Mouse (Mus musculus) intestine, postnatal 0 days (tissue): ENCODE results near the gene Cep112. TPM values are rescaled to one million over a fixed set of nuclear protein-coding genes. Genes with fewer than 3 reads are reported as not detected.
A peak's percentile ranks its signal among the peaks of the same experiment; 100 is the strongest.

Experiments
- ATAC-seq: fragments of 200-750 bp; cut with Nextera tagmentation; 2 replicates; pipeline ENCODE4 v1.8.0; 2017; ENCODE audit warnings: mild to moderate bottlenecking, moderate TSS enrichment, moderate library complexity
- H3K27ac ChIP-seq: fragments of 300-500 bp; sonication (generic); 2 replicates; pipeline ENCODE4 v1.5.1; 2014; ENCODE audit warnings: mild to moderate bottlenecking, low read depth, low read length, moderate library complexity
- H3K27me3 ChIP-seq: fragments of 300-500 bp; sonication (generic); replicated peaks from 2 replicates; pipeline ENCODE4 v1.6.1; 2014; ENCODE audit warnings: low read length, mixed read lengths; ENCODE audit not compliant: control insufficient read depth, insufficient read depth
- H3K36me3 ChIP-seq: fragments of 300-500 bp; sonication (generic); 2 replicates; pipeline ENCODE4 v1.6.1; 2014; ENCODE audit warnings: mild to moderate bottlenecking, moderate library complexity; ENCODE audit not compliant: control insufficient read depth, insufficient read depth
- H3K4me1 ChIP-seq: fragments of 300-500 bp; sonication (generic); replicated peaks from 2 replicates; pipeline ENCODE4 v1.6.1; 2014; ENCODE audit warnings: antibody characterized with exemption, low read length, mixed read lengths; ENCODE audit not compliant: control insufficient read depth, insufficient read depth
- H3K4me2 ChIP-seq: fragments of 300-500 bp; sonication (generic); replicated peaks from 2 replicates; pipeline ENCODE4 v1.6.1; 2014; ENCODE audit warnings: low read depth, mild to moderate bottlenecking, moderate library complexity
- H3K4me3 ChIP-seq: fragments of 300-500 bp; sonication (generic); 2 replicates; pipeline ENCODE4 v1.5.1; 2014; ENCODE audit warnings: low read depth, low read length
- H3K9ac ChIP-seq: fragments of 300-500 bp; sonication (generic); 2 replicates; pipeline ENCODE4 v1.6.1; 2014; ENCODE audit warnings: mild to moderate bottlenecking, low read depth, low read length
- H3K9me3 ChIP-seq: fragments of 300-500 bp; sonication (generic); 2 replicates; pipeline ENCODE4 v1.6.1; 2016; ENCODE audit warnings: mixed run types; ENCODE audit not compliant: control insufficient read depth
- CTCF ChIP-seq: sonication (generic); IDR thresholded peaks from 2 replicates; pipeline ENCODE4 v1.5.1; 2016; ENCODE audit warnings: low read depth, mild to moderate bottlenecking, control low read depth, antibody characterized with exemption, moderate library complexity
- WGBS: fragments of 180-500 bp; shearing (Covaris S2); extraction: QIAGEN DNeasy Blood & Tissue Kit; methylation state at CpG from one replicate; pipeline ENCODE4 v1.1.7; 2014; 5-methylcytosine and 5-hydroxymethylcytosine counted together
- polyA plus RNA-seq: library from polyadenylated mRNA; unstranded; fragments of >200 nt; fragmentation: Nextera tagmentation; extraction: Ambion mirVana; gene quantifications from 2 replicates; pipeline ENCODE4 v1.2.1, GENCODE M21; 2015

Cep112 gene
- polyA plus RNA-seq, 1 experiment from 2014 or later: 3.9 TPM

DNA sequence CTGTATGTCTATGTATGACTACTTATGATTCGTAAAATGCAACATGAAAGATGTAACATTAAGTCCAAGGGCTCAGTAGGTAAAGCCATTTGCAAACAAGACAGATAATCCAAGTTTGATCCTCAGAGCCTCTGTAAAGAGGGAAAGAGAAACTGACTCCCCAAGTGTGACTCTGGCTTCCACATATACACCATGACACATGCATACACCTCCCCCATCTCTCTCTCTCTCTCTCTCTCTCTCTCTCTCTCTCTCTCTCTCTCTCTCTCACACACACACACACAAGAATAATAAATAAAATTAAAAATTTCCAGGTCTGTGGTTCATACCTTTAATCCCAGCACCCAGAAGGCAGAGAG is 39.3 kb upstream of the Cep112 start:
- Histone ChIP-seq H3K9ac (no peak overlapping the region), H3K4me2 (no peak overlapping the region), H3K27me3 (no peaks in the 10 kb centered on the region), H3K4me1 (no peaks in the 10 kb centered on the region), H3K36me3 (no peaks in the 10 kb centered on the region), H3K4me3 (no peak overlapping the region), H3K27ac (peak overlapping the region; percentile 29; the same call in 1 of the 2 replicates), H3K9me3 (no peaks in the 10 kb centered on the region)
- 34% methylated on average over 1 of the region's 1 CpGs for WGBS
- peak; percentile 73 for ATAC-seq
- no peak for TF ChIP-seq CTCF

DNA sequence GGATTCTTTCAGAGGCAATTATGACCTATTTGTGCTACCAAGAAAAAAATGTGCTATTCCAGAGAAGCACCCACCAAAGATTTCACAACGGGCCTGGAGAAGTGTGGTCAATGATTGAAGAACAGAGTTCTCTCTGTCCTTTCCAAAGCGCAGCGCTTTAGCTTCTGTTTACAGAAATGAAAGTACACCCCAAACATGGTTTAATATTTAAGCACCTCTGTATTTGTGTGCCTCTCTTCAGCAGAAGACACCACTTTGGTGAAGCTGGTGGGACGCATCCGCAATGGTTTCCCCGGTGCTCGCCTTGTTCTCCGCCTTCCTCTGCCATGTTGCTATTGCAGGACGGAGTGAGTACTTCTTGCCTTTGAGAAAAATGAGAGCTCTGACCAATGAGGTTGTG is 29.9 kb upstream of the Cep112 start:
- H3K27me3 ChIP-seq: no peaks in the 10 kb centered on the region
- H3K36me3 ChIP-seq: no peaks in the 10 kb centered on the region
- H3K27ac ChIP-seq: no peak overlapping the region
- no peak overlapping the region for H3K9ac ChIP-seq
- H3K4me3 ChIP-seq: no peak overlapping the region
- H3K4me2 ChIP-seq: no peak overlapping the region
- TF ChIP-seq CTCF: no peak
- WGBS: 89% methylated on average over 9 of the region's 9 CpGs
- H3K9me3 ChIP-seq: no peaks in the 10 kb centered on the region
- no peaks in the 10 kb centered on the region for H3K4me1 ChIP-seq
- ATAC-seq: no peak

DNA sequence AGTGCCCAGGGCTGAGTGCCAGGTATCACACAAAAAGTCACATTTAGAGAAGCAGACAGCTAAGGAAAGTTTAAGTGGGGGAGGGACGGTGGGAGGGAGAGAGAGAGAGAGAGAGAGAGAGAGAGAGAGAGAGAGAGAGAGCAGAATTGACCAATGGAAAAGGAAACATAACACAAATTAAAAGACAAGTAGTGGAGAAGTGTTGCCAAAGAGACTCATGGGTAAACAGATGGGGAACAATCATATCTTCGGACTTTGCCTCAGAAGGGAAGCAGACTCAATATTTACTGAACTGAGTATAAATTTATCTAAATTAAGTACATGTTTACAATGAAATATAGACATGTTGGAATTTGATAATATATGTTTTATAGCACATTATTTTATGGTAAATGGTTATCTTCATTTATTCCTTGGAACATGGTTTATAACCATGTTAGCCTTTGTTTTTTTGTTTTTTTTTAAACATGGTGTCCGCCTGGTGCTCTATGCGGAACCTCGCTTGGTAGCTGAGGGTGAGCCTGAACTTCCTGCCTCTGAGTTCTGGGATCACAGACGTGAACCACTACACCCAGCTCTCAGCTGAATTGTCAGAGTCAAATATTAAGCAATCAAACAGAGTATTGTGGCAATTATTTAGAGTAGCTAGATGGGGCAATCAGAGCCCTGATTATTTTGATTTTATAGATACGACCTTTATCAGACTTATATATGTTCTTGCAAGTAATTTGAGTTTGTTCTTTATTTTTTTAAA is 28.7 kb upstream of the Cep112 start:
- no peak overlapping the region for H3K27ac ChIP-seq
- no peaks in the 10 kb centered on the region for H3K9me3 ChIP-seq
- WGBS: 61% methylated on average over 7 of the region's 7 CpGs
- no peaks in the 10 kb centered on the region for H3K4me1 ChIP-seq
- H3K4me2 ChIP-seq: no peak overlapping the region
- H3K27me3 ChIP-seq: no peaks in the 10 kb centered on the region
- H3K36me3 ChIP-seq: no peaks in the 10 kb centered on the region
- H3K9ac ChIP-seq: no peak overlapping the region
- no peak overlapping the region for H3K4me3 ChIP-seq
- TF ChIP-seq CTCF: no peak
- ATAC-seq: no peak

DNA sequence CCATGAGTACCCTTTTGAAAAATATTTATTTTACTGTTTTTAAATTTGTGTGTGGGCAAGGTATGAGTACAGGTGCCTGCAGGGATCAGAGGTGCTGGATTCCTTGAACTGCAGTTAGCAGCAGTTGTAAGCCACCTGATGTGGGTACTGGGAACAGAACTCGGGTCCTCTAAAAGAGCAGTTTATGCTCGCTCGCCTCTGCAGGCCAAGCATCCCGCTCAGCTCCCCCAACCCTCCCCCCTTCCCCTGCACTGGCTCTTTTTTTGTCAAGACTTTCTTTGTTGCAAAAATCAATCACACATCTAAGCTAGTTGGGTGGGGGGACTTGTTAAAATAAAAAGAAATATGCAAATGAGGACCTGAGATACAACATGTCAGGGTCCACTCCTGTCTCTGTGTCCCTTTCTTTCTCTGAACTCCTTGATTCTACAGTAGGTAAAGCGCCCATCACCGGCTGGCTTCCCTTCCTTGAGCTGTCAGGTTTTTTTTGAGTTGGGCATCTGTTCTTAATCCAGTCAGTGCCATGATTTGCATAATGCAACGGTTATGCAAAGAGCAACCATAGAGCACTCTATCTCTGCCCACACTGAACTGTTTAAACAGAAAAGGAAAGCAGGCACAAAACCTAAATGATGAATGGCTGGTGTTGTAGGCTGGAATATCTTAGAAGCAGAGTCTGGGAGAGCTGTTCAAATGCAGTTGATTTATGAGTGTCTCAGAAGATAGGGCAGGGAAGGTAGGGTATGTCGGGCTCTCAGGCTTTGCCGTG is 14.9 kb upstream of the Cep112 start:
- 60% methylated on average over 7 of the region's 9 CpGs for WGBS

DNA sequence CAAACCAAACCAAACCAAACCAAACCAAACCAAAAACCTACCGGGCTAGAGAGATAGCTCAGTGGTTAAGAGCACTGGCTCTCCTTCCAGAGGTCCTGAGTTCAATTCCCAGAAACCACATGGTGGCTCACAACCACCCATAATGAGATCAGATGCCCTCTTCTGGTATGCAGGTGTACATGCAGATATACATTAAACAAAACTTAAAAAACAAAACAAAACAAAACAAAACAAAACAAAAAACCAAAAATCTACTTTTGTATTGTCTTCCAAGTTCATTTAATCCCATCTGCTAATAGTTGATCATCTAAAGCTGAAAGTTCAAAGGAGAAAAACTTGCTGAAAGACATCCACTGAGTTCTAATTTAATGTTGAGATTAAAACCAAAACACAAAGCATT is 8.6 kb upstream of the Cep112 start:
- Histone ChIP-seq H3K36me3 (no peaks in the 10 kb centered on the region), H3K27me3 (no peaks in the 10 kb centered on the region), H3K4me2 (no peak overlapping the region), H3K9ac (no peak overlapping the region), H3K4me1 (no peaks in the 10 kb centered on the region), H3K27ac (no peak overlapping the region), H3K4me3 (no peak overlapping the region), H3K9me3 (no peaks in the 10 kb centered on the region)
- ATAC-seq: no peak
- peak; percentile 29 for TF ChIP-seq CTCF
- 95% methylated on average over 1 of the region's 1 CpGs for WGBS

More for the DNA sequence above, 14.9 kb upstream of the Cep112 start:
- ATAC-seq: no peak
- Histone ChIP-seq H3K4me2 (no peak overlapping the region), H3K4me1 (no peaks in the 10 kb centered on the region), H3K36me3 (no peaks in the 10 kb centered on the region), H3K4me3 (no peak overlapping the region), H3K27ac (no peak overlapping the region), H3K9ac (no peak overlapping the region), H3K27me3 (no peaks in the 10 kb centered on the region), H3K9me3 (no peaks in the 10 kb centered on the region)
- no peak for TF ChIP-seq CTCF

DNA sequence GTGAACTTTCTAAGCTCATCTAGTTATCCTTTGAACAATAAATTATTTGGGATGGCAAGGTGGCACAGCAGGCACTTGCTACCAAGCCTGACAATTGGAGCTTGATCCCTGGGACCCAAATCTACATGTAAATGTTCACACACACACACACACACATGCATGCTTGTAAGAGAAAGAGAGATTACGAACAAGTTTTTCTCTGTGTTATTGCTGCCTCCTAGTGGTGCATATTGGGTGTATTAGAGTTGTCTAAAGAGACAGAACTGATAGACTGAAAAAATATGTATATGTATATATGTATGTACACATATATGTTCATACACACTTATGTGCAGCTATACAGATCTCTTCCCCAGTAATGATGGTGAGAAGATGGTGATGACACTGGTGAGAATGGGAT is 6.5 kb upstream of the Cep112 start:
- WGBS: 24% methylated on average over 1 of the region's 1 CpGs
- Histone ChIP-seq H3K4me2 (no peak overlapping the region), H3K9ac (no peak overlapping the region), H3K9me3 (no peaks in the 10 kb centered on the region), H3K4me1 (no peaks in the 10 kb centered on the region), H3K27me3 (no peaks in the 10 kb centered on the region), H3K27ac (no peak overlapping the region), H3K36me3 (no peaks in the 10 kb centered on the region), H3K4me3 (no peak overlapping the region)
- TF ChIP-seq CTCF: peak; percentile 80
- ATAC-seq: no peak
